Mouse (Mus musculus) testis, adult 2 months (tissue): ENCODE measurements around the gene Jade1. TPM values are rescaled to one million over a fixed set of nuclear protein-coding genes. Genes with fewer than 3 reads are reported as not detected.
A peak's percentile ranks its signal among the peaks of the same experiment; 100 is the strongest.

Source experiments
- H3K27ac ChIP-seq: fragments of 200-500 bp; 2 replicates; pipeline ENCODE4 v1.5.1; 2012; ENCODE audit warnings: low read depth, low read length; ENCODE audit not compliant: control insufficient read depth, insufficient read depth
- H3K27me3 ChIP-seq: fragments of 200-500 bp; 2 replicates; pipeline ENCODE4 v1.6.1; 2012; ENCODE audit warnings: mild to moderate bottlenecking, low read length, moderate library complexity; ENCODE audit not compliant: control insufficient read depth, insufficient read depth
- H3K36me3 ChIP-seq: fragments of 200-500 bp; 2 replicates; pipeline ENCODE4 v1.6.1; 2012; ENCODE audit warnings: mild to moderate bottlenecking, low read length; ENCODE audit not compliant: control insufficient read depth, insufficient read depth
- H3K4me1 ChIP-seq: fragments of 200-500 bp; 2 replicates; pipeline ENCODE4 v1.6.1; 2012; ENCODE audit warnings: low read length; ENCODE audit not compliant: control insufficient read depth, insufficient read depth
- H3K4me3 ChIP-seq: fragments of 200-500 bp; 2 replicates; pipeline ENCODE4 v1.5.1; 2012; ENCODE audit warnings: low read depth, mild to moderate bottlenecking, low read length, moderate library complexity, mixed read lengths; ENCODE audit not compliant: control insufficient read depth
- CTCF ChIP-seq: fragments of 200-500 bp; IDR thresholded peaks from 2 replicates; pipeline ENCODE4 v1.5.1; 2012; ENCODE audit warnings: low read depth, mild to moderate bottlenecking, inconsistent platforms, low read length, moderate library complexity; ENCODE audit not compliant: control insufficient read depth, insufficient read depth, insufficient replicate concordance
- POLR2A ChIP-seq: fragments of 200-500 bp; IDR thresholded peaks from 2 replicates; pipeline ENCODE4 v1.6.1; 2012; ENCODE audit warnings: low read depth, mild to moderate bottlenecking, inconsistent platforms, low read length, moderate library complexity; ENCODE audit not compliant: control insufficient read depth
- polyA plus RNA-seq: library from polyadenylated mRNA; depleted of rRNA; stranded (reverse); fragments of >200 nt; gene quantifications from 2 replicates; pipeline ENCODE4 v1.2.3, GENCODE M21; 2012; rRNA removed

The Jade1 gene
- 7.8 and 9.1 TPM in 2 replicates for polyA plus RNA-seq

DNA sequence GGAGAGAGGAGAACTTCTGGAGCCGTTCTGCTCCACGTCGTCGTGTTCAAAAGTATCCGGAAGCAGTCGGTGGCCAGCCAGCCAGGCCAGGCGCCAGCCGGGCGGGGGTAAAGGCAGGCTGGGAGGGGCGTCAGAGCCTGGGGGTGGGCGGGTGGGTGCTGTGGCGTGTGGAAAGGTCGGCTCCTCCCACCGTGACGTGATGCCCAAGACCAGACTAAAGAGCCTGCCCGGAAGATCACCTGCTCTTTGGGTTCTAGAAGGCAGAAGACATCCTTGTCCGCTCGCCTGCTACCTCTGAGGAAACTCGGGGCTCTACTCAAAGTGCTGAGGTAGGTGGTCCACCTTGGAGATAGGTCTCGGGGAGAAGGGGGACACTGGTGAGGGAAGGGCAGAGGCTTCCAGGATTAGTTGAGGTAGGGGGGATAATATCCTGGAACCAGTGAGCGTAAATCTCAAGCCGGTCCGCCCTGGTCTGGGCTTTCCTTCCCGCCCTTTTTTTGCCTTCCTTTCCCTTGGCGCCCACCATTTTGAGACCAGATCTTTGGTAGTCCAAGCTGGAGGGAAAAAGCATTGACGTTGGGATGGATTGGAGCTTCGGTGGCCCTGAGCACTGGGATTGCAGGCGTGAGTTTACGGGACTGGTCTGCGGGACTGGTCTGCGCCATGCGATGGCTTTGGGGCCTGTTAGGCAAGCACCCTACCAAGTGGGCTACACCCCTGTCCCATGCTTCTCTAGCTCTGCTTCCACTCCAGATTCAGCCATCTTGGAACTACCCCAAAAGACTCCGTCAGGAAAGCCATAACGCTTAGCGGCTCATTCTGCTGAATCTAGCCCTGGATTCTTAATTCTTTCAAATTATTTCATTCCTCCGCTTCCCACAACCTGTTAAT lies at the start of gene Jade1:
Gene Jade1 (plus strand): TSS at position 241 of the 891 bp plus-strand sequence.
- no peaks in the 10 kb centered on the region for H3K36me3 ChIP-seq
- H3K27me3 ChIP-seq = no peaks in the 10 kb centered on the region
- TF ChIP-seq CTCF (no peak), POLR2A (no peak)
- H3K4me3 ChIP-seq = peak within 1 kb of the TSS; percentile 78
- H3K4me1 ChIP-seq = peaks cover 17% of the 10 kb centered on the region
- peak within 1 kb of the TSS; percentile 40 for H3K27ac ChIP-seq

DNA sequence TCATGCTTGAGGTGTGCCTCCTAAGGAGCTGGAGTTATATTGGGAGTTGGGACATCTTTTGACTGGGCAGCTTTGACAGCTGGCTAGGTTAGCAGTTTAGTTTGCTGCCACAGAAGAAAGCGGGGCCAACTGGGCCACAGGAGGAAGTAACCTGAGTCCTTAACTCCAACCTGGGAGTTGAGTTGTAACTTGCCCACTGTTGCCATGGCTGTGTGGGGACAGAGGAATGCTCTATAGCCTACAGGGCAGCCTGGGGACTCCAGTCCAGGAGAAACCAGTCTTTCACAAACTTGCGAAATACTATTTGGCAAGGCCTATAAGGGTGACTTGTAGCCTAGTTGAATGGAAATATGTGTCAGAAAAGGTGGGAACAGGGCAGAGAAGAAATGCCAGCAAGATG lies 46.1 kb upstream of the Jade1 start:
- no peaks in the 10 kb centered on the region for H3K27me3 ChIP-seq
- H3K4me3 ChIP-seq = no peak overlapping the region
- TF ChIP-seq POLR2A (no peak), CTCF (no peak)
- H3K36me3 ChIP-seq = no peaks in the 10 kb centered on the region
- H3K4me1 ChIP-seq = peaks cover 2% of the 10 kb centered on the region; the same call in 1 of the 2 replicates
- H3K27ac ChIP-seq = no peak overlapping the region

DNA sequence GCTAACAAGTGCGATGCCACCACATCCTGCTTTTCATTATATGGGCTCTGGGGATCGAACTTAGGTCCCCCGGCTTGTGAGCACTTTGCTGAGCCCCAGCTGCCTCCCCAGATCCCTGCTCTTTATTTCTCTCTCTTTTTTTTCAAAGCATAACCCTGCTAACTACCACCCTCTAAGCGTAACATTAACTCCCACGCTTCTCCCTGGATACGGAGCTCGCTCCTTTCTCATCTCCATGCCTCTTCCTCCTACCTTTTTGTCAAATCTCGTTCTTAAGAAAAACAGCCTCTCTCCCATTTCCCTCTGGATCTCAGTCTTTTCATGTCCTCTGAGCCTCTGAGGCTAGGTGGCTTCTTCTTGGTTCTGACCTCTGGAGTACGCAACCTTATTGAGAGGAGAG lies 45.3 kb upstream of the Jade1 start:
- no peaks in the 10 kb centered on the region for H3K36me3 ChIP-seq
- TF ChIP-seq POLR2A = no peak
- no peak for TF ChIP-seq CTCF
- H3K4me3 ChIP-seq = no peak overlapping the region
- H3K27me3 ChIP-seq = no peaks in the 10 kb centered on the region
- peaks cover 2% of the 10 kb centered on the region; the same call in 1 of the 2 replicates for H3K4me1 ChIP-seq
- H3K27ac ChIP-seq = no peak overlapping the region

DNA sequence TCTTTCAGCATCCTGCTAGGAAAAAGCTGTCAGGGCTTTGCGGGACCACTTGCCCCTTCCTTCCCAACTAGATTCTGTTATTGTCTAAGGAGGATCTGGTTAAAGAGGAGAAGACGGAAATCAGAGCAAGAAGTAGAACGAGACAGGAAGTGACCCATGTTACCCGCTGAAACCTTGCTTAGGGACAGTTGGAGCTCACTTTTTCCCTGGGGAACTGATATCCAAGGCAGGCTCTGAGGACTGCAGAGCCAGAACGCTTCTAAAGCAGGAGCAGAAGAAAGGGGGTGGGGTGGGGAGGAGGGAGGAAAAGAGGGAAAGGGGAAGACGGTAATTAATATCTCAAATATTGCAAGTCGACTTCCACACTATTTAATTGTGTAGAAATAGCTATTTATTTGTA lies 44.8 kb upstream of the Jade1 start:
- Histone ChIP-seq H3K27me3 (no peaks in the 10 kb centered on the region), H3K36me3 (no peaks in the 10 kb centered on the region), H3K4me1 (peaks cover 2% of the 10 kb centered on the region; the same call in 1 of the 2 replicates), H3K27ac (no peak overlapping the region), H3K4me3 (no peak overlapping the region)
- TF ChIP-seq POLR2A (no peak), CTCF (no peak)

DNA sequence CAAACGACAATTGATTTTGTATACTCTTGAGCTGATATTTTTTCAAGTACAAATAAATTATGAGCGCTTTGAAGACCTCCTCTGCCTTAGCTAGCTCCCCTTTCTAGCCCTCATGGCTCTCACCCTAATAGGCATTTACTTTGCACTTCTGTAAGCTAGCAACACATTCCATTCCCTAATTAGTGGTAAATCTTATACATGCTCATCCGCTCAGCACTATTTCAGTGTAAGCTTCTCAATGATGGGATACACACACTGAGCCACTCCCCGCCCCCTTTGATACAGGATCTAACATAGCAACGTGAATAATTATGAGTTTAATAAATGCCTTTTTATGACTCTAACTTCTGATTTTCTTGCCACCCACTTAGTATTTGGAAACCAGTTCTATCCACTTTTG lies 41.5 kb upstream of the Jade1 start:
- Histone ChIP-seq H3K4me3 (no peak overlapping the region), H3K4me1 (peaks cover 2% of the 10 kb centered on the region; the same call in 1 of the 2 replicates), H3K27me3 (no peaks in the 10 kb centered on the region), H3K27ac (no peak overlapping the region), H3K36me3 (no peaks in the 10 kb centered on the region)
- TF ChIP-seq CTCF (no peak), POLR2A (no peak)

DNA sequence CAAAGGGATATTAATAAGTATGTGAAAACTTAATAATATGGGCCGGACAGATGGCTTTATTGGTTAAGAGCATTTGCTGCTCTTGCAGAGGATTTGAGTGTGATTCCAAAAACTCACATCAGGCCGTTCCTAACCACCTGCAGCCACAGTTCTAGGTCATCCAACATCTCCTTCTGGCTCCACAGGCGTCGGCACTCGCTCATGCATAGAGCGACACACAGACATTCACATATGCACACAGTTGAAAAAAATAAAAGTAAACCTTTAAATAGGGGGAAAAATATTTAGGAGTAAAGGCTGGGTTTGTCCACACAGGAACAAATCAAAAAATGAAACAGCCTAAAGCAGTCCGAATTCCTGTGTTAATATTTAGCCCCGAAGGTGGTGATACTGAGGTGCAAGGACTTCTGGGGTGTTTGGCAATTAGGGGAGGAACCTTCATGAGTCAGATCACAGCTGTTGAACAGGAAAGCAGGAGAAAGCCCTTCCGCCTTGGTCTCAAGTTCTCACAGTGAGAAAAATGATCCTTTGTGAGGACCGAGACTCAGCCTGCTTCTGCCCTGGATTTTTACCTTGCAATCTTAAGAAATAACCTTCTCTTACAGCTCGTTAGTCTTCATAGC lies 40.7 kb upstream of the Jade1 start:
- Histone ChIP-seq H3K36me3 (no peaks in the 10 kb centered on the region), H3K4me1 (peaks cover 2% of the 10 kb centered on the region; the same call in 1 of the 2 replicates), H3K4me3 (no peak overlapping the region), H3K27me3 (no peaks in the 10 kb centered on the region), H3K27ac (no peak overlapping the region)
- no peak for TF ChIP-seq CTCF
- TF ChIP-seq POLR2A = no peak

DNA sequence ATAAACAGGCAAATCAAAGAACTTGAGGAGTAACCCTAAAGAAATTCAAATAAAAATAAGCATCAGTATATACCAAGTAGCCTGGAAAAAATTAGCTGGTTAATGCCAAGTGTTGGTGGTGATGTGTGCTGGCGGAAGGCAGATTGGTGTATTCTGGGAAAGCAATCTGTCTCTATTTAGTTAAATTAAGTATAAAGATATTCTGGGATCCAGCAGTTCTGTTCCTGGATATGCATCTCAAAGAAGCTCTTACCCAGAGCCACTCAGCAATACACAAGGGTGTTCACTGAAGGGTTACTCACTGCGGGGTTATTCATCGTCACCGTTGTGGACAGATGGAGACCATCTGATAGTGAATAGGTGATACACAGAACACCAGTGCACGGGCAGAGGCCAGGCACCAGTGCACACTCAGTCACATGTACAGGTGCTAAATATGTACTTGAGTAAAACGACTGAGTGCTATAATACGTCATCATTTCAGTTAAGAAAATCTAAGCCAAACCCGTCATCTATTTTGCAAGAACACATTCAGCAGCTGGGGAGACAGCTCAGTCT lies 38.5 kb upstream of the Jade1 start:
- H3K27me3 ChIP-seq = no peaks in the 10 kb centered on the region
- TF ChIP-seq POLR2A (no peak), CTCF (no peak)
- H3K27ac ChIP-seq = no peak overlapping the region
- H3K4me3 ChIP-seq = no peak overlapping the region
- no peaks in the 10 kb centered on the region for H3K36me3 ChIP-seq
- H3K4me1 ChIP-seq = peaks cover 3% of the 10 kb centered on the region
